Mouse (Mus musculus) gastrocnemius, postnatal 25 days (tissue): Measurements from ENCODE around the gene Sepsecs. TPM values are rescaled to one million over a fixed set of nuclear protein-coding genes. Genes with fewer than 3 reads are reported as not detected.
"Not testable (repeated sequence)": the region's sequence is repeated elsewhere in the genome, so short reads cannot be mapped to it uniquely, and the experiment has no call there.

Experiments used
- DNase-seq: peaks from one replicate; pipeline ENCODE4 v3.0.0; 2022
- long read RNA-seq, 2 experiments: library from polyadenylated mRNA; stranded (forward); transcript quantifications; one replicate each; pipeline ENCODE4 v2.0.0; 2021
- total RNA-seq, 2 experiments: library from RNA; stranded (reverse); gene quantifications; 1 replicate in 1 of 2; 2 replicates in 1 of 2; pipeline ENCODE4 v1.2.3; 2021

Gene Sepsecs
- total RNA-seq: 1 to 10 TPM; 4.7 to 5.0 TPM
- long read RNA-seq, experiment 1, partial matches to known transcripts: 1 of 6 reads
- long read RNA-seq, experiment 1, other reads (novel, unspliced or antisense): 5 of 6 reads
- long read RNA-seq, experiment 2, full-length matches to known transcripts: 1 of 5 reads
- long read RNA-seq, experiment 2, partial matches to known transcripts: 2 of 5 reads
- long read RNA-seq, experiment 2, other reads (novel, unspliced or antisense): 2 of 5 reads

- peak; percentile 88 for DNase-seq
Measured at GRCm38 (mm10) chr5:52669426-52670191, at the start of gene Sepsecs. Gene Sepsecs, minus strand, starts transcription at chr5:52669708.

- DNase-seq: no peak
Measured at GRCm38 (mm10) chr5:52716742-52717448, 47.4 kb upstream of the Sepsecs start.

GRCm38 (mm10) chr5:52712704-52713103 lies 43.2 kb upstream of the Sepsecs start:
- DNase-seq: no peak

GRCm38 (mm10) chr5:52704562-52704961 lies 35.1 kb upstream of the Sepsecs start:
- DNase-seq: no peak

GRCm38 (mm10) chr5:52697882-52698440 lies 28.5 kb upstream of the Sepsecs start:
- not testable (repeated sequence) for DNase-seq

- no peak for DNase-seq
Measured at GRCm38 (mm10) chr5:52697291-52697690, 27.8 kb upstream of the Sepsecs start.

GRCm38 (mm10) chr5:52687741-52688455 lies 18.4 kb upstream of the Sepsecs start:
- no peak for DNase-seq

- no peak for DNase-seq
Measured at GRCm38 (mm10) chr5:52681111-52681510, 11.6 kb upstream of the Sepsecs start.

GRCm38 (mm10) chr5:52680191-52680590 lies 10.7 kb upstream of the Sepsecs start:
- DNase-seq: no peak

- DNase-seq: no peak
Measured at GRCm38 (mm10) chr5:52678498-52679070, 9.1 kb upstream of the Sepsecs start.

- no peak for DNase-seq
Measured at GRCm38 (mm10) chr5:52677126-52677525, 7.6 kb upstream of the Sepsecs start.

GRCm38 (mm10) chr5:52674384-52675069 lies 5.0 kb upstream of the Sepsecs start:
- DNase-seq: no peak

- DNase-seq: no peak
Measured at GRCm38 (mm10) chr5:52673341-52673740, 3.8 kb upstream of the Sepsecs start.

GRCm38 (mm10) chr5:52670745-52671144 lies 1.2 kb upstream of the Sepsecs start:
- no peak for DNase-seq

- no peak for DNase-seq
Measured at GRCm38 (mm10) chr5:52666766-52667165, 2.7 kb downstream of the Sepsecs start.

- no peak for DNase-seq
Measured at GRCm38 (mm10) chr5:52657957-52658356, 11.6 kb downstream of the Sepsecs start.

GRCm38 (mm10) chr5:52657336-52657735 lies 12.2 kb downstream of the Sepsecs start:
- DNase-seq: no peak

- DNase-seq: no peak
Measured at GRCm38 (mm10) chr5:52655992-52656391, 13.5 kb downstream of the Sepsecs start.

- no peak for DNase-seq
Measured at GRCm38 (mm10) chr5:52654961-52655360, 14.5 kb downstream of the Sepsecs start.

GRCm38 (mm10) chr5:52652606-52653005 lies 16.9 kb downstream of the Sepsecs start:
- DNase-seq: no peak

- DNase-seq: no peak
Measured at GRCm38 (mm10) chr5:52652086-52652485, 17.4 kb downstream of the Sepsecs start.
